Mouse (Mus musculus) neural tube, embryonic 11.5 days (tissue): ENCODE results near the gene Ehmt1. TPM values are rescaled to one million over a fixed set of nuclear protein-coding genes. Genes with fewer than 3 reads are reported as not detected.

ENCODE experiments used
- ATAC-seq: fragments of 200-750 bp; cut with Nextera tagmentation; 2 replicates; pipeline ENCODE4 v1.8.0; 2017; ENCODE audit warnings: moderate number of reproducible peaks, mild to moderate bottlenecking, moderate TSS enrichment, moderate library complexity; ENCODE audit not compliant: insufficient read depth, low FRiP score, low TSS enrichment
- DNase-seq: peaks from one replicate; pipeline ENCODE4 v3.0.0-alpha.2; 2015; ENCODE audit warnings: low spot score
- H3K27ac ChIP-seq: fragments of 300-500 bp; sonication (generic); 2 replicates; pipeline ENCODE4 v1.5.1; 2014; ENCODE audit warnings: low read depth, mild to moderate bottlenecking, low read length
- H3K27me3 ChIP-seq: fragments of 300-500 bp; sonication (generic); 2 replicates; pipeline ENCODE4 v1.6.1; 2014; ENCODE audit warnings: mild to moderate bottlenecking, low read length, mixed read lengths; ENCODE audit not compliant: control insufficient read depth, insufficient read depth
- H3K36me3 ChIP-seq: fragments of 300-500 bp; sonication (generic); 2 replicates; pipeline ENCODE4 v1.6.1; 2014; ENCODE audit warnings: mild to moderate bottlenecking, low read length, moderate library complexity, mixed read lengths; ENCODE audit not compliant: control insufficient read depth, insufficient read depth
- H3K4me1 ChIP-seq: fragments of 300-500 bp; sonication (generic); 2 replicates; pipeline ENCODE4 v1.6.1; 2014; ENCODE audit warnings: low read length, mixed read lengths; ENCODE audit not compliant: control insufficient read depth, insufficient read depth
- H3K4me2 ChIP-seq: fragments of 300-500 bp; sonication (generic); 2 replicates; pipeline ENCODE4 v1.6.1; 2014; ENCODE audit warnings: low read depth, mild to moderate bottlenecking, moderate library complexity
- H3K4me3 ChIP-seq: fragments of 300-500 bp; sonication (generic); 2 replicates; pipeline ENCODE4 v1.5.1; 2014; ENCODE audit warnings: low read depth, low read length
- H3K9ac ChIP-seq: fragments of 300-500 bp; sonication (generic); 2 replicates; pipeline ENCODE4 v1.6.1; 2014; ENCODE audit warnings: mild to moderate bottlenecking, low read length
- H3K9me3 ChIP-seq: fragments of 300-500 bp; sonication (generic); 2 replicates; pipeline ENCODE4 v1.6.1; 2016; ENCODE audit warnings: low read length; ENCODE audit not compliant: control insufficient read depth
- WGBS: fragments of 180-500 bp; shearing (Covaris S2); extraction: QIAGEN DNeasy Blood & Tissue Kit; methylation state at CpG from one replicate; pipeline ENCODE4 v1.1.7; 2014; 5-methylcytosine and 5-hydroxymethylcytosine counted together
- polyA plus RNA-seq: library from polyadenylated mRNA; unstranded; fragments of >200 nt; fragmentation: Nextera tagmentation; extraction: Ambion mirVana; gene quantifications from 2 replicates; pipeline ENCODE4 v1.2.1, GENCODE M21; 2014

Ehmt1 gene
- polyA plus RNA-seq, 1 experiment from 2014 or later = 113 TPM

DNA sequence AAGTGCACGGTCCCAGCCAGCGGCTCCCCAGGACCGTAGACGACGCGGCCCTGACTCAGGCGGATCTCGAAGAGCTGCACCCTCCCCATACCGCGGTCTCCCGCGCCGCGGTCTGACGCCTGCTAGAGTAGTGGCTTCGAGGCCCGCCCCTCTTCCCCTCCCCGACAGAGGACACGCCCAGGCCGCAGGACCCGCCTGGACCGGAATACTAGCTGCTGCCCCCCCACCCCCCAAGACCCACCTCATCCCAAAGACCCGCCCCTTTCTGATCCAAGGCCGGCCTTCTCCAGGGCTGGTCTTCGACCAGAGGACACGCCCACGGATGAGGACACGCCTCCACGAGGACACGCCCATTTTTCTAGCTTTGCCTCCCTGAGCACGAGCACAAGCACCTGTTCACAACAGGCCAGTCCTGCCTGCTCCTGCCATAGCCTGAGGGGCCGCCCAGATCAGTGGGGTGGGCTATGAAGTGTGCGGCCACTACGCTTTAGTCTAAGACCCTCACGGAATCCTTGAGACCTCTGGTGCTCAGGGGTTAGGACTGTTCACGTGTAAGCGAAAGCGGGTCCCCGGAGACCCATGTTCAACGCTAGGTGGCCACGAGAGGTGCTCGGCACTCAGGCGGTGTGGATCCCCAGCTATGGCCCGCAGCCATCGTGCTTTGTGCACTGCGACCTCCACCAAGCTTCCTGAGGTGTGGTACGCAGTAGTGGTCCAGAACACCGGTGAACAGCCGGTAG, 15.8 kb upstream of the Ehmt1 start, which contains the start of gene Arrdc1:
Gene Arrdc1, minus strand, starts transcription at position 196 of the 740 bp plus-strand sequence.
- peak; percentile 93 for DNase-seq
- peak; percentile 91 for ATAC-seq
- Histone ChIP-seq H3K27me3 (no peaks in the 10 kb centered on the region), H3K4me1 (peaks cover 3% of the 10 kb centered on the region; the same call in 1 of the 2 replicates), H3K4me3 (peak within 1 kb of the TSS; percentile 56), H3K4me2 (peak within 1 kb of the TSS; percentile 98), H3K27ac (no peak within 1 kb of the TSS), H3K9me3 (no peaks in the 10 kb centered on the region), H3K36me3 (no peaks in the 10 kb centered on the region), H3K9ac (peak within 1 kb of the TSS; percentile 69)
- WGBS = under 1% methylated on average over 48 of the region's 49 CpGs

DNA sequence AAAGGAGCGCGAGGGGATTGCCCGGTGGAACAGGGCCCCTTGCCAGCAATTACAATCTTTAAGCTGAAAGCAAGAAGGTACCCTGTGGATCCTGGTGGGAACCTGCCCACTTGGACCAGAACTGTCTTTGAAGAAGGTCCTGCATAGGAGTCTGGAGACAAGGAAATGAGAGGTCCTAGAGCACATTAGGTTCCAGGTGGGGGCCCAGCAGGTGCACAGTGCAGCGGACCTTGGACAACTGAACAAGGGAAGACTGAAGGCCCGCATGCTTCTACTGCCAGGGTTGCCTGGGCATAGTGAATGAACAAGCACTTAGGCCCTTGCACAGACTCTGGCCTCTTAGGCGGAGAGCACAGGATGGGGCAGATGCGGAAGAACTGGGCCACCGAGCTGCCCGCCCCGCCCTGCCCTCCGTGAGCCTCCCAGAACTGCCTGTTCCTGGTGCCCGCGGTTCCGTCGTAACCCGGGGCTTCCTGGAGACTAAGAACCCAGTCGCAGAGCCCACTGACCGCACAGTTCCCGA, 15.1 kb upstream of the Ehmt1 start:
- no peak for DNase-seq
- H3K9me3 ChIP-seq = no peaks in the 10 kb centered on the region
- 6% methylated on average over 19 of the region's 19 CpGs for WGBS
- H3K4me2 ChIP-seq = peak overlapping the region; percentile 98
- H3K27ac ChIP-seq = no peak overlapping the region
- no peaks in the 10 kb centered on the region for H3K27me3 ChIP-seq
- ATAC-seq = peak; percentile 49
- H3K9ac ChIP-seq = peak overlapping the region; percentile 69
- peaks cover 3% of the 10 kb centered on the region; the same call in 1 of the 2 replicates for H3K4me1 ChIP-seq
- H3K36me3 ChIP-seq = no peaks in the 10 kb centered on the region
- peak overlapping the region; percentile 56 for H3K4me3 ChIP-seq

DNA sequence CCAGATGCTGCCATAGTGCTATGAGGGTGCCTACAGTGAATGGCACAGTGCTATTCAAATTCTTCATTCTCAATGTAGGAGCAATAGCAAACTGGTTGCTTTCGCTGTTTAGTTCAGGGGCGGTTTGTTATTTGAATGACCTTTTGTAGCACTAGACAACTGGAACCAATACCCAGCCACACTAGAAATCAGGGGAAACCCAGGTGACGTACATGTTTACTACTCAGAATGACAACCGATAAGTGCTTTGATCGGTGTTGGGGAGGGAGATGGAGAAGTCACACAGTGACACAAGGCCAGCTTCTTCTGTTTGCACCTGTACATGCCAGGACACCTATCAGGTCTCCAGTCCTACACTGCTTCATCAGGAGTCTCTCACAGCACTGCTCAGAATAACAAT, 10.2 kb upstream of the Ehmt1 start:
- DNase-seq = no peak
- no peaks in the 10 kb centered on the region for H3K9me3 ChIP-seq
- H3K4me1 ChIP-seq = no peaks in the 10 kb centered on the region
- H3K9ac ChIP-seq = no peak overlapping the region
- no peak for ATAC-seq
- H3K4me3 ChIP-seq = no peak overlapping the region
- no peaks in the 10 kb centered on the region for H3K27me3 ChIP-seq
- no peak overlapping the region for H3K4me2 ChIP-seq
- no peaks in the 10 kb centered on the region for H3K36me3 ChIP-seq
- no peak overlapping the region for H3K27ac ChIP-seq
- WGBS = 95% methylated on average over 5 of the region's 5 CpGs

DNA sequence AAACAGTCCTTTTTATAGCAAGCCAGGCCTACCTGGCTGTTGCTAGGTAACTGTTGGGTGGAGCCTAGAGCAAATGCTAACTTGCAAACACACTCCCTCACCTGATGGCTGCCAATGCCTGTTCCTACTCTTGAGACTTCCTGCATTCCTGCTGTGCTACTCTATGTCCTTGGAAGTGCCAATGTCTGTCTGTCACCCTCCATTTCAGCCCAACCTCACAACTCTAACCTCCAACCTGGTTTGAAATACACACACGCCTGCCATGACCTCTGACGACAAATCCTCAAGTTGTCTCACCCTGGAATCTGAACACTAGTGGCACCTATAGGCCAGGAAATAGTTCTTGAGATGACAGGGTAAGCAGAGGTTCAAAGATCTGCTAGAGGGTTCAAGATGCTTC, 9.7 kb upstream of the Ehmt1 start:
- ATAC-seq = no peak

DNA sequence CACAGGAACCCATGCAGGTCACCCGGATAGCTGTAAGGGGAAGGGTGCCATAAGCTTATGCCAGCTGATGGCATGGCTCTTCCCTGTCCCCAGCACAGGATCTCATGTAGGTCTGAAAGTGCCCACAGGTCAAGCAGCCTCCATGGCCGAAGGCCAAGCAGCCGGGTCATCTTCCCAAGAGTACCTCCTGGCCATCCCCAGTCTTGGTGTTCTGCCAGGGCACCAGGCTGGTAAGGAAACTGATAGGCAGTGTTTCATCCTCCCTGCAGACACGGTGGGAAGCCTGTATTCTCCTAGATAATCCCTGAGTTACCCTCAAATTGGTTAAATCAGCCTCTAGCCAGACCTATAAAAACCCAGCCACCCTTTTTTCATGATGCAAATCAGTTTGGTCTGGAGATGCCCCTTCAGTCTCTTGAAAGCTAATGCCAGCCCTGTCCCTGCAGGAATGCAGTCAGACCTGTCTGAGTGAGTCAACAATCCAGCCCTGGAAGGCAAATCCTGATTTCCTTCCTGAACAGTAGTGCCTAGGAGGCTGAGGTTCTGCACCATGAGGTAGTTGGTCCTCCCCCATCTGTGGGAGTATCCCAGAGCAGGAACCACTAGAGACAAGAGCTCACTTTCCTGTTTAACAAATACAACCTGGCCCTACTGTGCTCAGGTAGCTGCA, 8.5 kb upstream of the Ehmt1 start:
- H3K4me3 ChIP-seq = no peak overlapping the region
- no peaks in the 10 kb centered on the region for H3K27me3 ChIP-seq
- DNase-seq (no peak), ATAC-seq (no peak)
- no peaks in the 10 kb centered on the region for H3K9me3 ChIP-seq
- no peak overlapping the region for H3K4me2 ChIP-seq
- H3K27ac ChIP-seq = no peak overlapping the region
- H3K36me3 ChIP-seq = no peaks in the 10 kb centered on the region
- H3K9ac ChIP-seq = no peak overlapping the region
- whole genome bisulfite sequencing = 65% methylated on average over 4 of the region's 4 CpGs
- H3K4me1 ChIP-seq = no peaks in the 10 kb centered on the region

More for the DNA sequence above, 9.7 kb upstream of the Ehmt1 start:
- Histone ChIP-seq H3K27ac (no peak overlapping the region), H3K9ac (no peak overlapping the region), H3K4me1 (no peaks in the 10 kb centered on the region), H3K27me3 (no peaks in the 10 kb centered on the region), H3K4me2 (no peak overlapping the region), H3K9me3 (no peaks in the 10 kb centered on the region), H3K36me3 (no peaks in the 10 kb centered on the region), H3K4me3 (no peak overlapping the region)
- DNase-seq = no peak
- 54% methylated on average over 2 of the region's 2 CpGs for WGBS

DNA sequence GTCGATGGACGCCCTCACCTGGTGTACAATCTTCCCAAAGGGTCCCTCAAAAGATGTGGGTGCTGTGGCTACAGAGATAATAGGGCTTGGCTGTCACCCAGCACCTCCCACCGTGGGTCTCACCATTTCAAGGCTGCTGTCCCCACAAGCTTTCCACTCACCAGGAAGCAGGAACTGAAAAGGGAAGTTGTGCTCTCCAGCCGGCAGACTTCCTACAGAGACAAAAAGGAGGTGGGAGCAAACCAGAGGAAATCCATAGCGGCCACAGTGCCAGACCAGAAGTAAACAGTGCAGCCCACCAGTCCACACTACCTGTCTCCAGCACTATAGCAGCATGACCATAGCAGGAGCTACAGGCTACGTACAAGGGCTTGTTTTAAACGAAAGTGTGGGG, 7.5 kb upstream of the Ehmt1 start:
- H3K9me3 ChIP-seq = no peaks in the 10 kb centered on the region
- 73% methylated on average over 7 of the region's 7 CpGs for WGBS
- H3K27ac ChIP-seq = no peak overlapping the region
- no peak for ATAC-seq
- no peak overlapping the region for H3K9ac ChIP-seq
- H3K36me3 ChIP-seq = no peaks in the 10 kb centered on the region
- DNase-seq = no peak
- H3K4me2 ChIP-seq = no peak overlapping the region
- H3K27me3 ChIP-seq = no peaks in the 10 kb centered on the region
- H3K4me3 ChIP-seq = no peak overlapping the region
- no peaks in the 10 kb centered on the region for H3K4me1 ChIP-seq

DNA sequence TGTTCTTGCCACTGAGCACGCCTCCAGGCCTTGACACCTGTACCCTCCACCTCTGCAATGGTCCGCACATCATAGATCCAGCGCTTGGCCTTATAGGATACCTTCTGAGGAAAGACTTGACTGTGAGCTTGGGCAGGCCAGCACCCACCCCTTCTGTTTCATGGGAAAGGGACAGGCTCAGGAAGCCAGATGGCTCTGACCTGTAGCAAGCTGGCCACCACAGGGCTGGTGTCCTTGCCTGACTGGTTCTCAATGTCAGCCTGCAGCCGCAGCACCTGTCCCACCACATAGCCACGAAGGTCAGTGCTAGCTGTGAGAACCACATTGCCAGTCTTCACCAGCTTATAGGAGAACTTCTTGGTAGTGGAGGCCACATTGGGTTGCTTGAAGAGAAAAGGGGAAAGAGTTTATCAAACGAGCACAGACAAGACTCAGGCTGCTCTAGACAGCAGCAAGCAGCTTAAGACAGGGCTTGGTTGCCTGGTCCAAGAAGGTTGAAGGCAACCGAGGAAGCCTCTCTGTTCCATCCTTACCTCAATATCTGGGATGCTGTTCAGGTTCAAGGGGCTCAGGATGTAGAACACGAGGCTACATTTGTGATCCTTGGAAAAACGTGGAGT, 7.0 kb upstream of the Ehmt1 start:
- Histone ChIP-seq H3K4me1 (no peaks in the 10 kb centered on the region), H3K27me3 (no peaks in the 10 kb centered on the region), H3K36me3 (no peaks in the 10 kb centered on the region), H3K9ac (no peak overlapping the region), H3K4me2 (no peak overlapping the region), H3K27ac (no peak overlapping the region), H3K4me3 (no peak overlapping the region), H3K9me3 (no peaks in the 10 kb centered on the region)
- DNase-seq (no peak), ATAC-seq (no peak)
- WGBS = 83% methylated on average over 9 of the region's 9 CpGs

DNA sequence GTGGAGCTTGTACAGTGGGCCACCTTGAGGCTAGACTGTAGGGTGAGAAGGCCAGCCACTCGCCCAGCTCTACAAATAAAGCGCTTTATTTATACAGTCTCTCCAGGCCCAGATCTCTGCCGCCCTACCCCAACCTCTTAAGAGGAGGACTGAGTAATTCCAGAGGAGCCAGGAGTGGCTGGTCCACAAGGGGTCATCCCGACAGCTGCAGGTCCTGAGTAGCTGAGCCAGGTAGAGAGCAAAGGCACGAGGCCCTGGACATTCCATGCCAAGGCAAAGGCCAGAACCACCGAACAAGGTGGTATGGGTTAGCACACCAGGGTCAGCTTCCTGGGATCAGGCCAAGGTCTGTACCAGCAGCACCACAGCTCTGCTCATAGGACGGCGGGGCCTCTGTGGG, 5.9 kb upstream of the Ehmt1 start:
- ATAC-seq = no peak
- no peak overlapping the region for H3K9ac ChIP-seq
- WGBS = 85% methylated on average over 8 of the region's 8 CpGs
- no peaks in the 10 kb centered on the region for H3K27me3 ChIP-seq
- H3K4me3 ChIP-seq = no peak overlapping the region
- no peaks in the 10 kb centered on the region for H3K36me3 ChIP-seq
- H3K4me1 ChIP-seq = no peaks in the 10 kb centered on the region
- H3K9me3 ChIP-seq = no peaks in the 10 kb centered on the region
- no peak overlapping the region for H3K4me2 ChIP-seq
- H3K27ac ChIP-seq = no peak overlapping the region
- DNase-seq = no peak
